Comparison of ENCODE assay signal across 13 mouse cellular contexts in the genomic region with DNA sequence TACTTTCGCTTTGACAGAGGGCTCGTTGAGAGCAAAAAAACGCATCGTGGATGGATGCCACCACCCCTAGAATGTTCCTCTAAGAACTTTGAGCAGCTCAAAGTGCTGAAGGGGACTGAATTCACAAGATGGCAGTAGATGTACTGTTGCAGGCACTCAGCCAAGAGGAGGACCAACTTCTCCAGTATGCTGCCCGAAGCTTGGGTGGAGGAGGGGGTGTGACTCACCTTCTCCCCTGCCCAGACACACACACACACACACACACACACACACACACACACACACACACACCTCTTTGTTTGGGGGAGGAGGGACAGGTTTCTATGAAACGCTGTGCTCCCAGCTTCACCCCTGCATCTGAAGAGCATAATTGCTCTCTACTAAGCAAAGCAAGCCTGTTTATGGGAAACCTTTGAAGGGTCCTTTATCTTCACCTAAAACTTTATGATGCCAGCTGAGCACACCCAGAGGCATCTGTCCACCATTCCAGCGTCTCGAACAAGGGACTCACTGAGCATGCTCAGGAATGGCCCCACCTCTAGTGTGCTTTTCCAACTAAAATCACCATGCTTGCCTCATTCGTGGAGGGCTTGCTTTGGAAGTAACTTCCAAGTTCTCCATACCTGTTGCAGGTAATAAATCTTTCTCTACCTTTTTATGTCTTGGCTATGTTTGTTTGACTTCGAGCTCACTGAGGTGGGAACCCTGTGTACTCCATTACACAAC.
"Had no signal": no experiment of that assay in that cellular context is flagged by ENCODE, and none has a peak within 500 bp of the region (broad histone marks: within the 10 kb centered on the region; RNA-seq: fewer than 3 reads in every experiment).

No protein-coding gene starts in this region.

- H3K36me3 ChIP-seq: kidney, embryonic 15.5 days; limb, embryonic 12.5 days; liver, embryonic 13.5 days; midbrain, embryonic 13.5 days; neural tube, embryonic 15.5 days; stomach, embryonic 15.5 days had no signal

- H3K4me3 ChIP-seq: kidney, embryonic 15.5 days; limb, embryonic 12.5 days; liver, embryonic 13.5 days; midbrain, embryonic 13.5 days; neural tube, embryonic 15.5 days; stomach, embryonic 15.5 days had no signal

- H3K9me3 ChIP-seq: kidney, embryonic 15.5 days; limb, embryonic 12.5 days; liver, embryonic 13.5 days; midbrain, embryonic 13.5 days; neural tube, embryonic 15.5 days; stomach, embryonic 15.5 days had no signal

- H3K27me3 ChIP-seq: kidney, embryonic 15.5 days; limb, embryonic 12.5 days; liver, embryonic 13.5 days; midbrain, embryonic 13.5 days; neural tube, embryonic 15.5 days; stomach, embryonic 15.5 days had no signal

- H3K4me1 ChIP-seq: limb, embryonic 12.5 days; midbrain, embryonic 13.5 days; neural tube, embryonic 15.5 days; stomach, embryonic 15.5 days had no signal

- H3K9ac ChIP-seq: kidney, embryonic 15.5 days; limb, embryonic 12.5 days; liver, embryonic 13.5 days; liver, postnatal 0 days; midbrain, embryonic 13.5 days; neural tube, embryonic 15.5 days; stomach, embryonic 15.5 days had no signal

- H3K27ac ChIP-seq: kidney, embryonic 15.5 days; limb, embryonic 12.5 days; liver, embryonic 13.5 days; midbrain, embryonic 13.5 days; neural tube, embryonic 15.5 days; stomach, embryonic 15.5 days had no signal

- DNase-seq: kidney, adult 2 months; kidney, postnatal 25 days; liver; liver, embryonic 13.5 days; liver, postnatal 0 days; lung, postnatal 14 days; thymus, adult 2 months; thymus, postnatal 25 days had no signal
